Mouse (Mus musculus): Measurements from ENCODE around the gene Gm3127.
"Not testable (repeated sequence)": the region's sequence is repeated elsewhere in the genome, so short reads cannot be mapped to it uniquely, and the experiment has no call there.

The Gm3127 gene

GRCm38 (mm10) chr14:4164730-4165129 lies at the start of gene Gm3127:
Gm3127 (plus strand) TSS chr14:4165030.
- not testable (repeated sequence) for DNase-seq (ENCODE audit: low read depth)

- DNase-seq (ENCODE audit: low read depth), result not testable (repeated sequence)
Observed at GRCm38 (mm10) chr14:4141646-4142045, 23.2 kb upstream of the Gm3127 start.

- DNase-seq (ENCODE audit: low read depth), result not testable (repeated sequence)
Observed at GRCm38 (mm10) chr14:4182030-4182429, 17.2 kb downstream of the Gm3127 start.

- not testable (repeated sequence) for DNase-seq (ENCODE audit: low read depth)
Observed at GRCm38 (mm10) chr14:4182491-4183210, 17.8 kb downstream of the Gm3127 start, which contains the start of gene Gm2974. Gm2974 (plus strand) TSS chr14:4182576.

GRCm38 (mm10) chr14:4183375-4183774 lies 18.5 kb downstream of the Gm3127 start:
- DNase-seq (ENCODE audit: low read depth), result not testable (repeated sequence)
